Mouse (Mus musculus) MEL (cell line): ENCODE measurements around the gene Gramd1b. TPM values are rescaled to one million over a fixed set of nuclear protein-coding genes. Genes with fewer than 3 reads are reported as not detected.

Experiments
- DNase-seq: peaks from one replicate; pipeline ENCODE4 v3.0.0; 2011; ENCODE audit warnings: low read depth, low spot score
- H3K27ac ChIP-seq: 2 replicates; pipeline ENCODE4 v1.5.1; 2012; ENCODE audit warnings: low read depth, mild to moderate bottlenecking, control low read depth, low read length, moderate library complexity; ENCODE audit not compliant: control insufficient read depth
- H3K27me3 ChIP-seq, 2 experiments: fragments of 150-350 bp in 1 of 2; sonication (generic) in 1 of 2; 2 replicates each; pipeline ENCODE4 v1.6.1; 2012; ENCODE audit warnings: low read length in 2 of 2, mild to moderate bottlenecking in 2 of 2, improper control_type of control experiment in 1 of 2, moderate library complexity in 1 of 2; ENCODE audit not compliant: insufficient read depth in 2 of 2, control insufficient read depth in 1 of 2
- H3K36me3 ChIP-seq, 2 experiments: 2 replicates each; pipeline ENCODE4 v1.6.1; 2012 to 2014; ENCODE audit warnings: low read length in 2 of 2, improper control_type of control experiment in 1 of 2, inconsistent platforms in 1 of 2, mild to moderate bottlenecking in 1 of 2; ENCODE audit not compliant: insufficient read depth in 2 of 2, control insufficient read depth in 1 of 2
- H3K4me1 ChIP-seq, 2 experiments: fragments of 150-350 bp in 1 of 2; sonication (generic) in 1 of 2; 2 replicates each; pipeline ENCODE4 v1.6.1; 2012; ENCODE audit warnings: low read length in 2 of 2, improper control_type of control experiment in 1 of 2, mild to moderate bottlenecking in 1 of 2; ENCODE audit not compliant: insufficient read depth in 2 of 2, control insufficient read depth in 1 of 2
- H3K4me3 ChIP-seq, 2 experiments: fragments of 150-350 bp in 1 of 2; sonication (generic) in 1 of 2; 2 replicates each; pipeline ENCODE4 v1.5.1; 2012; ENCODE audit warnings: low read depth in 2 of 2, low read length in 2 of 2, mild to moderate bottlenecking in 2 of 2, moderate library complexity in 2 of 2, control low read depth in 1 of 2, improper control_type of control experiment in 1 of 2; ENCODE audit not compliant: control insufficient read depth in 1 of 2, insufficient read depth in 1 of 2
- H3K79me2 ChIP-seq: 2 replicates; pipeline ENCODE4 v1.6.1; 2012; ENCODE audit warnings: mild to moderate bottlenecking, low read length, moderate library complexity; ENCODE audit not compliant: control insufficient read depth, poor library complexity, insufficient read depth
- H3K9ac ChIP-seq: 2 replicates; pipeline ENCODE4 v1.6.1; 2012; ENCODE audit warnings: low read depth, mild to moderate bottlenecking, control low read depth, low read length, moderate library complexity; ENCODE audit not compliant: control insufficient read depth, poor library complexity, severe bottlenecking
- H3K9me3 ChIP-seq: fragments of 150-350 bp; sonication (generic); replicated peaks from 2 replicates; pipeline ENCODE4 v1.6.1; 2012; ENCODE audit warnings: mild to moderate bottlenecking, low read length, improper control_type of control experiment, moderate library complexity; ENCODE audit not compliant: insufficient read depth
- CHD1 ChIP-seq: IDR thresholded peaks from 2 replicates; pipeline ENCODE4 v1.6.1; 2012; ENCODE audit warnings: low read depth, mild to moderate bottlenecking, inconsistent platforms, low read length, improper control_type of control experiment
- CHD2 ChIP-seq: IDR thresholded peaks from 2 replicates; pipeline ENCODE4 v1.6.1; 2011; ENCODE audit warnings: low read length, improper control_type of control experiment
- CTCF ChIP-seq, 3 experiments: IDR thresholded peaks in 2 of 3; conservative IDR thresholded peaks in 1 of 3; 2 replicates each; pipeline ENCODE4 v1.5.1; 2011 to 2012; ENCODE audit warnings: low read length in 3 of 3, low read depth in 2 of 3, mild to moderate bottlenecking in 2 of 3, improper control_type of control experiment in 1 of 3, inconsistent platforms in 1 of 3, mixed read lengths in 1 of 3, moderate library complexity in 1 of 3; ENCODE audit not compliant: control insufficient read depth in 1 of 3, insufficient read depth in 1 of 3, poor library complexity in 1 of 3, severe bottlenecking in 1 of 3
- ELF1 ChIP-seq: IDR thresholded peaks from 2 replicates; pipeline ENCODE4 v1.6.1; 2014; ENCODE audit warnings: low read depth, mild to moderate bottlenecking, inconsistent platforms, low read length, improper control_type of control experiment, moderate library complexity
- ETS1 ChIP-seq: IDR thresholded peaks from 2 replicates; pipeline ENCODE4 v1.6.1; 2012; ENCODE audit warnings: low read depth, mild to moderate bottlenecking, inconsistent platforms, low read length, improper control_type of control experiment, moderate library complexity
- HCFC1 ChIP-seq: IDR thresholded peaks from 2 replicates; pipeline ENCODE4 v1.6.1; 2012; ENCODE audit warnings: low read depth, mild to moderate bottlenecking, inconsistent platforms, low read length, improper control_type of control experiment, moderate library complexity
- JUND ChIP-seq: IDR thresholded peaks from 2 replicates; pipeline ENCODE4 v1.6.1; 2011; ENCODE audit warnings: low read depth, mild to moderate bottlenecking, improper control_type of control experiment, low read length
- MAFK ChIP-seq: IDR thresholded peaks from 2 replicates; pipeline ENCODE4 v1.6.1; 2011; ENCODE audit warnings: low read depth, mild to moderate bottlenecking, low read length, improper control_type of control experiment, borderline replicate concordance
- MAZ ChIP-seq: IDR thresholded peaks from 2 replicates; pipeline ENCODE4 v1.6.1; 2012; ENCODE audit warnings: low read depth, mild to moderate bottlenecking, inconsistent platforms, low read length, improper control_type of control experiment
- MEF2A ChIP-seq: IDR thresholded peaks from 2 replicates; pipeline ENCODE4 v1.6.1; 2014; ENCODE audit warnings: low read depth, mild to moderate bottlenecking, inconsistent platforms, low read length, improper control_type of control experiment; ENCODE audit not compliant: poor library complexity, insufficient replicate concordance, severe bottlenecking; ENCODE audit errors: extremely low read depth
- MYC ChIP-seq: IDR thresholded peaks from 2 replicates; pipeline ENCODE4 v1.6.1; 2011; ENCODE audit warnings: low read depth, mild to moderate bottlenecking, low read length, improper control_type of control experiment, moderate library complexity
- NELFE ChIP-seq: IDR thresholded peaks from 2 replicates; pipeline ENCODE4 v1.6.1; 2011; ENCODE audit warnings: low read depth, low read length, improper control_type of control experiment
- POLR2AphosphoS2 ChIP-seq: IDR thresholded peaks from 2 replicates; pipeline ENCODE4 v1.6.1; 2011; ENCODE audit warnings: low read length, improper control_type of control experiment
- POLR2AphosphoS5 ChIP-seq: IDR thresholded peaks from 2 replicates; pipeline ENCODE4 v1.6.1; 2012; ENCODE audit warnings: low read depth, borderline replicate concordance, mild to moderate bottlenecking, inconsistent platforms, low read length, moderate library complexity, mixed read lengths
- RAD21 ChIP-seq: IDR thresholded peaks from 2 replicates; pipeline ENCODE4 v1.6.1; 2011; ENCODE audit warnings: mild to moderate bottlenecking, low read depth, low read length, improper control_type of control experiment
- TAL1 ChIP-seq: IDR thresholded peaks from 2 replicates; pipeline ENCODE4 v1.6.1; 2012; ENCODE audit warnings: mild to moderate bottlenecking, inconsistent platforms, low read length, moderate library complexity, mixed read lengths
- USF1 ChIP-seq: IDR thresholded peaks from 2 replicates; pipeline ENCODE4 v1.6.1; 2014; ENCODE audit warnings: low read depth, mild to moderate bottlenecking, inconsistent platforms, low read length, improper control_type of control experiment, moderate library complexity
- USF2 ChIP-seq, 2 experiments: IDR thresholded peaks; 2 replicates each; pipeline ENCODE4 v1.6.1; 2011 to 2012; ENCODE audit warnings: improper control_type of control experiment in 2 of 2, low read length in 2 of 2, borderline replicate concordance in 1 of 2, inconsistent platforms in 1 of 2, low read depth in 1 of 2, mild to moderate bottlenecking in 1 of 2; ENCODE audit not compliant: insufficient read depth in 1 of 2
- ZC3H11A ChIP-seq: IDR thresholded peaks from 2 replicates; pipeline ENCODE4 v1.6.1; 2012; ENCODE audit warnings: low read depth, mild to moderate bottlenecking, inconsistent platforms, low read length, improper control_type of control experiment
- ZNF384 ChIP-seq: IDR thresholded peaks from 2 replicates; pipeline ENCODE4 v1.6.1; 2012; ENCODE audit warnings: low read depth, mild to moderate bottlenecking, inconsistent platforms, low read length, improper control_type of control experiment
- polyA plus RNA-seq, 2 experiments: library from polyadenylated mRNA; stranded (reverse) in 1 of 2; unstranded in 1 of 2; fragments of >175 nt in 1 of 2; fragments of >200 nt in 1 of 2; gene quantifications; 2 replicates each; pipeline versions ENCODE4 v1.2.1 to v1.2.4; 2012; ENCODE audit warnings: low replicate concordance in 2 of 2, low read depth in 1 of 2; ENCODE audit not compliant: insufficient read length in 2 of 2, insufficient read depth in 1 of 2, missing spikeins in 1 of 2
- total RNA-seq: library from RNA; depleted of rRNA; stranded (reverse); fragments of 300-350 nt; gene quantifications from 2 replicates; pipeline ENCODE4 v1.2.3, GENCODE M21; 2012

The Gramd1b gene
- total and polyA plus RNA-seq, 3 experiments = not detected

GRCm38 (mm10) chr9:40292475-40292874 lies 238.7 kb downstream of the Gramd1b start:
- H3K27me3 ChIP-seq = no peaks in the 10 kb centered on the region
- H3K4me3 ChIP-seq = no peak overlapping the region
- TF ChIP-seq RAD21 (no peak), MYC (no peak), HCFC1 (no peak), ZNF384 (no peak), USF1 (no peak)
- H3K79me2 ChIP-seq = no peaks in the 10 kb centered on the region
- H3K9me3 ChIP-seq = no peaks in the 10 kb centered on the region
- no peak overlapping the region for H3K27ac ChIP-seq
- DNase-seq = no peak
- H3K9ac ChIP-seq = no peak overlapping the region
- no peaks in the 10 kb centered on the region for H3K4me1 ChIP-seq
- no peaks in the 10 kb centered on the region for H3K36me3 ChIP-seq

DNA sequence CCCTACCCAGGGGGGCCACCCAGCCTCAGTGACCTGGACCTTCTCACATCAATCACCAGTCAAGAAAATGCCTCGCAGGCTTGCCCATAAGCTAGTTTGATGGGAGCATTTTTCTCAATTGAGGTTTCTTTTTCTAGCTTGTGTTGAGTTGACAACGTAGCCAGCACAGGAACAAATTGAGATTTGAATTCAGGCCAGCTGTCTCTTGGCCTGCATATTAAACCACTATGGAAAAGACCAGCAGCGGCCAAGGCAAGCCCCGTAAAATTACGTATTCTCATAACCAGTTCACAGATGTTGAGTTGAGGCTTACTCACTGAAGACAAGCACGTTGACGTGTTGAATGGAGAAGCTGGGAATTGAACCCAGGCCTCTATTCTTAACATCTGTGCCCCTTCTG lies 248.2 kb downstream of the Gramd1b start:
- H3K27ac ChIP-seq = no peak overlapping the region
- H3K4me3 ChIP-seq = no peak overlapping the region
- no peak for TF ChIP-seq CTCF (IDR thresholded peaks at IDR 0.05 in 2 of 3, conservative IDR thresholded peaks at IDR 0.05 in 1 of 3; ENCODE audit: control insufficient read depth in 1 of 3, insufficient read depth in 1 of 3, low read depth in 2 of 3, low read length in 3 of 3, poor library complexity in 1 of 3, severe bottlenecking in 1 of 3)
- no peak for TF ChIP-seq MEF2A
- TF ChIP-seq MAFK = no peak
- no peak for TF ChIP-seq CHD2
- TF ChIP-seq JUND = no peak
- TF ChIP-seq POLR2AphosphoS5 = no peak
- no peaks in the 10 kb centered on the region for H3K27me3 ChIP-seq
- no peaks in the 10 kb centered on the region for H3K9me3 ChIP-seq
- H3K36me3 ChIP-seq = no peaks in the 10 kb centered on the region
- H3K9ac ChIP-seq = no peak overlapping the region
- no peak for DNase-seq
- no peaks in the 10 kb centered on the region for H3K4me1 ChIP-seq
- H3K79me2 ChIP-seq = no peaks in the 10 kb centered on the region

DNA sequence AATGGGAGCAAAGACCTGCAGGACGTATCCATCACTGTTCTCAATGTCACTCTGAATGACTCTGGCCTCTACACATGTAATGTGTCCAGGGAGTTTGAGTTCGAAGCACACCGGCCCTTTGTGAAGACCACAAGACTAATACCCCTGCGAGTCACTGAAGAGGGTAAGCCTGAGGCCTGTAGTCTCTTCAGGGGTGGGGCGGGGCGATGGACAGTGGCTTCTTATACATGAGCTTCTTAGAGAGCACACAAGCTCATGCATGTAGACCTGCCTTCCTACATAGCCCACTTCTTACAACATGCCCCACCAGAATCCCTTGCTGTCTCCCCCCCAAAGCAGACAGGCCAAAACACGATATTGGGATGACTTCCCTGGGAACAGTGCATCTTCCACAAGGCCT lies 251.7 kb downstream of the Gramd1b start:
- Histone ChIP-seq H3K9me3 (no peaks in the 10 kb centered on the region), H3K36me3 (no peaks in the 10 kb centered on the region), H3K79me2 (no peaks in the 10 kb centered on the region), H3K4me3 (no peak overlapping the region), H3K27me3 (no peaks in the 10 kb centered on the region), H3K27ac (no peak overlapping the region), H3K9ac (no peak overlapping the region), H3K4me1 (no peaks in the 10 kb centered on the region)
- no peak for TF ChIP-seq MAFK
- no peak for TF ChIP-seq POLR2AphosphoS2
- TF ChIP-seq ETS1 = no peak
- TF ChIP-seq MAZ = no peak
- no peak for TF ChIP-seq ZC3H11A
- no peak for TF ChIP-seq CHD1
- TF ChIP-seq TAL1 = no peak
- TF ChIP-seq USF1 = no peak
- TF ChIP-seq ELF1 = no peak
- TF ChIP-seq POLR2AphosphoS5 = no peak
- TF ChIP-seq USF2 (IDR thresholded peaks at IDR 0.05; ENCODE audit: borderline replicate concordance in 1 of 2, insufficient read depth in 1 of 2, low read depth in 1 of 2, low read length in 2 of 2) = no peak
- no peak for TF ChIP-seq NELFE
- no peak for DNase-seq
